Mouse (Mus musculus): ENCODE data around the gene Nfyc. TPM values are rescaled to one million over a fixed set of nuclear protein-coding genes. Genes with fewer than 3 reads are reported as not detected.

Nfyc gene
- polyA plus RNA-seq, 1 experiment: 127 TPM

DNA sequence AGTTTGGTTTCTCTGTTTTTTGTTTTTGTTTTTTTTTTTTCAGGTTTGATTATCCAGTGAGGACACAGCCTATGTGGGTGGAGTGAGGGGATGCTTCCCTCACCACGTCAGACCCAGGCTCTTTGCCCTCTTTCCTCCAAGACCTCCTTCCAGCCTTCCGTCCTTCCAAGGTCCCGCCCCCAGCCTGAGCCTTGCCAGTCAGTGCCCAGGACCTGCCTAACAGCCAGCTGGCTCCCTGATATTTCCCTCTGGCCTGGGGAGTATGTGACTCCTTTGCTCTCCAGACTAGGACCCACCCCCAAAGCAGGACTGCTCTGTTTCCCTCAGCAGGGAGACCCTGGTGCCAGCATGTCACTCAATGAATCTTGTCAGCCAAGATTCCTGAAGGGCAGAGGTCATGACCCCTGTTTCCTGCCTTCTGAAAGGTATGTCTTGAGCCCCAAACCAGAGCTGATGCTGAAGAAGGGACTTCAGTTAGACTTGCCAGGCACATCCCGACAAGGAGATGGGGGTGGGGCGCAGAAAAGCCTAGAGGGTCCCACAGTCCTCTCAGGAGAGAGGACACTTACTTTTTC lies 105.8 kb downstream of the Nfyc start:
- 49% methylated on average over 5 of the region's 5 CpGs for WGBS
- no peak for DNase-seq (ENCODE audit: low read depth, low spot score)

DNA sequence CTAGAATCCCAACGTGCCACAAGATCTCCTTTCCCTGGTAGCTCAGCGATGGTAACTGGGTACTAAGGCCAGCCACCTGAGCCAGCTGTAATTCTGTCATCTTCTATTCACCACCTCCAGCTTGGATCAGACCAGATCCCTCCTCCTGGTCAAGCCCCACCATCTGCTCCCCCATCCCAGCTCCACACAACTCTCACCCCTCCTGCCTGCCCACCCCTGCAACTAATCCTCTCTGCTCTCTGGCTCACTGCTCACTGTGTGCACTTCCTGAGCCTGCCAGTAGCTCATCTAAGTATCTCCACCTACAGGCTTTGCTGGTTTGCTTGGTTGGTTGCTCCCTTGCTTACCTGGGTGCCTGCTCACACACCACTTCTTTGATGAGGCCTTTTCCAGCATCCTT lies 109.8 kb downstream of the Nfyc start:
- WGBS: 62% methylated on average over 2 of the region's 2 CpGs
- no peak for DNase-seq (ENCODE audit: low read depth, low spot score)

DNA sequence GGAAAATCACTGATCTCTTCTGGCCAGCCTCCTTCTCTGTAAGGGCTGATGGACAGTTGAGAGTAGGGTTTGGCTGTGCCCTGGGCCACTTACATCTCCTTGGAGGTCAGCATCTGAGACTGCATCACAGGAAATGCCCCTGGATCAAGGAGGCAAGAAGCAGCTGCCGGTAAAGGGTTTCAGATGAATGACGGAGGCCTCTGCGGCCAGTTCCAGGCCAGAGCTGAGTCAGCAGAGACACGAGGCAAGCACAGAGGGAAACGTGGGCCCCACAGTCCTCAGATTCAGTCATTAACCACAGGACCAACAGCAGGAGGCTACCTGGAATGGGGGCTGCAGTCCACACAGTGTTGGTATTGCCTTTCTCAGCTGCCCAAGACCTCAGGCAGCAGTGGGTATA lies 112.2 kb downstream of the Nfyc start:
- DNase-seq (ENCODE audit: low read depth, low spot score): no peak
- 48% methylated on average over 5 of the region's 5 CpGs for WGBS

DNA sequence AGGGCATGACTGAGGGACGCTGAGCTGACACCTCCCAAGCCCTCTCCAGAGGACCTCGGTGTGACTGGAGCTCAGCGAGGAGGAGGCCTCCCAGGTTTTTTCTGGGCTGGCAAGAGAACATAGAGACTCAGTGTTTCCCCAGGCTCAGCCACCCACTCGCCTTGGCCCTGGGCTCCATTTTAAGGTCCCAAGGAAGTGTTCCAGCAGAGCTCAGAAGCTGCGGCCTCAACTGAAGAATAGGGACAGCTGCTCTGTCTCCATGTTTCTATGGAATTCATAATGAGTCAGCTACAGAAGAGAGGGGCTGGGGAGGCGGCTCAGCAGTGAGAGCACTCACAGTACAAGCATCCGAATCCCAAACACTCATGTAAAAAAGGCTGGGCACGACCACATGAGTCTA lies 113.8 kb downstream of the Nfyc start:
- WGBS: 73% methylated on average over 8 of the region's 8 CpGs
- DNase-seq (ENCODE audit: low read depth, low spot score): no peak

DNA sequence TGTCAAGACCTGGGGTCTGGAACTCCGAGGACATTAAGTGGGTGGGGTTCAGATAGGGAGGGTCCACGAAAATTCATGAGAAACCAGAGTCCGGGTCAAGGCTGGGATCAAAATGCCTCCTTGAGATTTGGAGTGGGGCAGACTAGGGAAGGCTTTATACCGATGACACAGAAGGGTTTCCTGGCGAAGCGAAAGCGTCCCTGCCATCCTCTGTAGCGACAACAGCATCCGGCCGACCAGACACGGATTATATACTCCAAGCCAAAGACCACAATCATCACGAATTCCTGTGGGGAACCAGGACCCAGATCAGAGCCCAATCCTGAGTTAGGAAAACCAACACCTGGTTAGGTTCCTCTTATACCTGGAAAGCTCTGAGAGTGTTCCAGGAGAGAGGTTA lies 114.6 kb downstream of the Nfyc start:
- WGBS: 27% methylated on average over 12 of the region's 12 CpGs
- DNase-seq (ENCODE audit: low read depth, low spot score): no peak

DNA sequence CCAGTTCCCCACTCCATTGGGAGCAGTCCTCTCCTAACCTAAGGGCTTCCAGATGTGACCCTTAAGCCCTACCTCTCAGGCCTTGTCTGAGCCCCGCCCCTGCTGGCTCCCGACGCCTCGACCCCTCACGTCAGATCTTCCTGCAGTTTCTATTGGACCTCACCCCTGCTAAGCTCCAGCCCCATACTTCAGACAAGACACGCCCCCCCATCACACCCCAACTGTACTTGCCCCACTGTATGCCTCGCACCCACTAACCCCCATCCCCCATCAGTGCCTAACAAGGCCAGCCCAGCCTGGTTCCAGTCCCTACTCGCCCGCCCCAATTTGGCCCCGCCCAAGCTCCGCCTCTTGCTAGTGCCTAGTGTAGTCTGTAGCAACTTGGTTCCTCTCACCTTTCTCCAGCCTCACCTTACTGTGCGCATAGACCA lies 115.2 kb downstream of the Nfyc start:
- no peak for DNase-seq (ENCODE audit: low read depth, low spot score)
- 12% methylated on average over 12 of the region's 12 CpGs for WGBS

DNA sequence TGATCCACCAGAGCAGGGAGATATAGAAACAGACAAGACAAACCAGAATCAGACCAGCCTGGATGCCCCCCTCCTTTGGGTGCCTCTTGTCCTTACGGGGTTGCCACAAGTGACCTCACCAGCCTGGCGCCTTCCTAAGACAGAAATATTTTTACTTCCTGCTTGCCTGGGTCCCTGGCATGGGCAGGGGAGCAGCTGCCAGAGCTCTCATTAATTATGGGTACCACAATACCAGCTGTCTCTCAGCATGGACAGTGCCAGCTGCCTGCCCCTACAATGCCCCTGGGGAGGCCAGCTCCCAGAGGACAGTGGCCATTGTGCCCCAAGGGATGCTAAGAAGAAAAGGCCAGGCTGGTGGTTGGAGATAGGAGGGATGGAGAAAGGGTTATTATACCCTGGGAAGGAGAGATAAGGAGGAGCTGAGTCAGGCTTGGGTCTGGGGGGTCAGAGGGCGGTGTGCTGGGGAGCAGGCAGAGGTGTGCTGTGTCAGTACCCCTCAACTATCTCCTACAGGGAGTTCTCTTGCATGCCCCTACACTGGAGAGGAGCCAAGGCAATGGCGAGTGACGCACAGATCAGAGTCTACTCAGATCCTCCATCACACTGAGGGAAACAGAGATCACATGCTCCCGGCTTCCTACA lies 117.4 kb downstream of the Nfyc start:
- 45% methylated on average over 6 of the region's 6 CpGs for WGBS
- DNase-seq (ENCODE audit: low read depth, low spot score): no peak

DNA sequence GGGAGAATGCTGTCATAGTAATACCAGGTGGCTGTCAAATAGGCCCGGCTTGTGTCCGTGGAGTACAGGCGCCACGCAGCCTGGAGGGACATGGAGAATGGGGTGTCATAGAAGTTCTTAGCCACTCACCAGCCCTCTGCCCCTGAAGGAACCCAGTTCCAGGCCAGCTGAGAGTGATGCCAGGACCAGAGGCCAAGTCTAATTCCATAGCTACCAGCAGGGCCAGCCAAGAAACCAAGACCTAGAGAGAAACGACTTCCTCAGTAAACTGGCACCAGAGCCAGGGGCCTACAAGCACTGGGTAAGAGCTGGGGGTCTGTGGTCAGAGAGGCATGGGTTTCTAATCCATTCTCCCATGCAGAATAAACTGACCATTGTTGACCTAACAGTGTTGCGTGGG lies 118.4 kb downstream of the Nfyc start:
- 80% methylated on average over 6 of the region's 6 CpGs for WGBS
- DNase-seq (ENCODE audit: low read depth, low spot score): no peak

DNA sequence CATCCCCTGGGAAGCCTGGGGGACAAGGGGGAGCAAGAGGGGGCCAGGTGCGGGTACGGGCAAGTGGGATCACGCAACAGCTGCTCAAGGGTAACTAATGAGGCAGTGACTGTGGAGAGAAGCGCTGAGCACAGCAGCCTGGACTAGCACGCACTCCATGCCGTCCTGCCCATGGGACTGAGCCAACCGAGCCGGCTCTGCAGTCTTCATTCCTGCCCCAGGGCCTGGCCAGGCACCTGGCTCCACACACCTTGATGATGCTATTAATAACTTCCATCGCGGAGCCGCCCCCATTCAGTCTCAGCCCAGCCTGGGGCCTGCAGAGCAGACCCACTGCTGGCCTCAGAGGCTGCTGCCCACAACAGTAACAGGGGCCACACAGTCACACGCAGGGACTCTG lies 119.1 kb downstream of the Nfyc start:
- no peak for DNase-seq (ENCODE audit: low read depth, low spot score)
- WGBS: 85% methylated on average over 12 of the region's 12 CpGs

Other genes starting within 250 kb of the Nfyc start
- not detected in 2 replicates for gene Gm8439, start 242.8 kb downstream of the Nfyc start, polyA plus RNA-seq (2012; rRNA removed)
- gene Cited4, start 165.0 kb downstream of the Nfyc start, polyA plus RNA-seq (2012; rRNA removed): 5.0 and 7.8 TPM in 2 replicates
- 4.2 and 4.9 TPM in 2 replicates for gene Kcnq4, start 83.0 kb downstream of the Nfyc start, polyA plus RNA-seq (2012; rRNA removed)
- 0.45 and 0.53 TPM in 2 replicates for gene Rims3, start 23.2 kb upstream of the Nfyc start, polyA plus RNA-seq (2012; rRNA removed)
- gene Exo5, start 93.4 kb upstream of the Nfyc start, polyA plus RNA-seq (2012; rRNA removed): 7.0 and 8.4 TPM in 2 replicates
- 0.89 and 1.6 TPM in 2 replicates for gene Zfp69, start 120.1 kb upstream of the Nfyc start, polyA plus RNA-seq (2012; rRNA removed)
- gene Smap2, start 185.7 kb upstream of the Nfyc start, polyA plus RNA-seq (2012; rRNA removed): 27.3 and 29.1 TPM in 2 replicates
- gene Col9a2, start 207.8 kb upstream of the Nfyc start, polyA plus RNA-seq (2012; rRNA removed): 0.16 and 0.18 TPM in 2 replicates

Measured in large intestine, adult 2 months (tissue).